Mouse (Mus musculus) olfactory bulb, adult 2 months (tissue): Measurements from ENCODE around the gene Lta.

Experiments used
- CTCF ChIP-seq: fragments of 200-500 bp; IDR thresholded peaks from 2 replicates; pipeline ENCODE4 v1.5.1; 2012; ENCODE audit warnings: low read depth, mild to moderate bottlenecking, low read length, moderate library complexity; ENCODE audit not compliant: insufficient read depth
- POLR2A ChIP-seq: fragments of 200-500 bp; IDR thresholded peaks from 2 replicates; pipeline ENCODE4 v1.6.1; 2012; ENCODE audit warnings: mild to moderate bottlenecking, low read depth, low read length, moderate library complexity; ENCODE audit not compliant: insufficient read depth

DNA sequence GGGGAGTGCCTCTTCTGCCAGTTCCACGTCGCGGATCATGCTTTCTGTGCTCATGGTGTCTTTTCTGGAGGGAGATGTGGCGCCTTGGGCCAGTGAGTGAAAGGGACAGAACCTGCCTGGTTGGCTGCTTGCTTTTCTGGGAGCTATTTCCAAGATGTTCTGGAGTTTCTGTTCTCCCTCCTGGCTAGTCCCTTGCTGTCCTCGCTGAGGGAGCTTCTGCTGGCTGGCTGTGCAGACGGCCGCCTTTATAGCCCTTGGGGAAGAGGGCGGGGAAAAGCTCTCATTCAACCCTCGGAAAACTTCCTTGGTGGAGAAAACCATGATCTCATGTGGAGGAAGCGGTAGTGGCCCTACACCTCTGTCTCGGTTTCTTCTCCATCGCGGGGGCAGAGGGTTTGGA is 3.4 kb downstream of the Lta start, which contains the start of gene Tnf:
- TF ChIP-seq CTCF (no peak), POLR2A (no peak)
